In genomic region chr1:181465027-181465426, GRCm38 (mm10) we compare ENCODE assay signal across 9 mouse cellular contexts. TPM values are rescaled to one million over a fixed set of nuclear protein-coding genes. Genes with fewer than 3 reads are reported as not detected.
DNase-seq lines count a peak whose midpoint lies in the region; ATAC-seq and TF ChIP-seq lines count a peak whose summit lies in the region.
"Had no signal": no experiment of that assay in that cellular context is flagged by ENCODE, and none has a peak within 500 bp of the region (broad histone marks: within the 10 kb centered on the region; RNA-seq: fewer than 3 reads in every experiment).

No protein-coding gene starts in this region.

- H3K4me1 ChIP-seq in intestine, embryonic 14.5 days (replicated peaks; ENCODE audit: control insufficient read depth, insufficient read depth, low read length) = 0 out of 2 replicates have a peak, but pooled peaks cover 6% of the 10 kb centered on the region
- peaks cover 13% of the 10 kb centered on the region for H3K4me1 ChIP-seq in intestine, embryonic 15.5 days (replicated peaks)
- H3K4me1 ChIP-seq in ES-Bruce4 (ENCODE audit: control insufficient read depth, insufficient read depth, low read length) = no peaks in the 10 kb centered on the region
- no peaks in the 10 kb centered on the region for H3K4me1 ChIP-seq in lung, adult 2 months (ENCODE audit: control insufficient read depth, insufficient read depth, low read length)

- DNase-seq in intestine, embryonic 14.5 days (ENCODE audit: low spot score) = peak; percentile 66
- peak; percentile 41 for DNase-seq in brain, adult 2 months (ENCODE audit: low read depth, low spot score)
- DNase-seq in lung, adult 2 months = no peak
- DNase-seq in frontal cortex, postnatal 10 days (ENCODE audit: low spot score in 2 of 2) = no peak
- no peak for DNase-seq in cerebellum, adult 11 months

- H3K9me3 ChIP-seq in intestine, embryonic 14.5 days (ENCODE audit: control insufficient read depth, low read length) = no peaks in the 10 kb centered on the region
- H3K9me3 ChIP-seq in intestine, embryonic 15.5 days = no peaks in the 10 kb centered on the region
- no peaks in the 10 kb centered on the region for H3K9me3 ChIP-seq in ES-Bruce4 (replicated peaks; ENCODE audit: control insufficient read depth, insufficient read depth, low read length, poor library complexity, severe bottlenecking)
- H3K9me3 ChIP-seq: lung, embryonic 15.5 days had no signal

- 43% methylated on average over 5 of the region's 5 CpGs for WGBS in intestine, embryonic 14.5 days
- WGBS in intestine, embryonic 15.5 days = 48% methylated on average over 5 of the region's 5 CpGs
- WGBS in lung, adult 2 months = 34% methylated on average over 5 of the region's 5 CpGs

- no peak for TF ChIP-seq POLR2A in ES-Bruce4 (IDR thresholded peaks at IDR 0.05; ENCODE audit: insufficient read depth, low read length)
- no peak for TF ChIP-seq POLR2A in lung, adult 2 months (IDR thresholded peaks at IDR 0.05; ENCODE audit: borderline replicate concordance, extremely low read depth, low read depth, low read length)

- TF ChIP-seq EP300 in ES-Bruce4 (IDR thresholded peaks at IDR 0.05; ENCODE audit: insufficient read depth, low read depth, low read length) = no peak

- no peak for ATAC-seq in intestine, embryonic 14.5 days (replicated peaks; ENCODE audit: low FRiP score, low TSS enrichment, low read depth)
- ATAC-seq in intestine, embryonic 15.5 days = no peak
- no peak for ATAC-seq in inflammation-experienced regulatory T-cells, adult 6 months

- H3K9ac ChIP-seq in intestine, embryonic 14.5 days (ENCODE audit: low read length) = no peak overlapping the region
- no peak overlapping the region for H3K9ac ChIP-seq in intestine, embryonic 15.5 days
- no peak overlapping the region for H3K9ac ChIP-seq in ES-Bruce4 (ENCODE audit: low read depth, poor library complexity, severe bottlenecking)
- H3K9ac ChIP-seq: lung, embryonic 15.5 days had no signal

- peak; percentile 23 for TF ChIP-seq CTCF in ES-Bruce4 (IDR thresholded peaks at IDR 0.05; ENCODE audit: low read depth, low read length)
- TF ChIP-seq CTCF in lung, adult 2 months (IDR thresholded peaks at IDR 0.05; ENCODE audit: insufficient read depth, low read length) = peak; percentile 70

- H3K4me3 ChIP-seq in intestine, embryonic 14.5 days (ENCODE audit: low read depth, low read length) = no peak overlapping the region
- no peak overlapping the region for H3K4me3 ChIP-seq in intestine, embryonic 15.5 days (replicated peaks)
- H3K4me3 ChIP-seq in ES-Bruce4 (ENCODE audit: low read depth, low read length) = no peak overlapping the region
- H3K4me3 ChIP-seq in lung, adult 2 months (replicated peaks; ENCODE audit: extremely low read depth, low read depth, low read length) = no peak overlapping the region
- H3K4me3 ChIP-seq: lung, embryonic 15.5 days had no signal

- no peak overlapping the region for H3K4me2 ChIP-seq in intestine, embryonic 14.5 days (ENCODE audit: low read length)
- H3K4me2 ChIP-seq in intestine, embryonic 15.5 days (replicated peaks) = no peak overlapping the region
- H3K4me2 ChIP-seq: lung, embryonic 15.5 days had no signal

- H3K27me3 ChIP-seq in intestine, embryonic 14.5 days (replicated peaks; ENCODE audit: control insufficient read depth, insufficient read depth, low read length) = no peaks in the 10 kb centered on the region
- no peaks in the 10 kb centered on the region for H3K27me3 ChIP-seq in intestine, embryonic 15.5 days (replicated peaks)
- no peaks in the 10 kb centered on the region for H3K27me3 ChIP-seq in ES-Bruce4 (ENCODE audit: control insufficient read depth, insufficient read depth, low read length, poor library complexity, severe bottlenecking)
- H3K27me3 ChIP-seq: lung, embryonic 15.5 days had no signal

- no peak overlapping the region for H3K27ac ChIP-seq in intestine, embryonic 14.5 days (ENCODE audit: low read depth)
- no peak overlapping the region for H3K27ac ChIP-seq in intestine, embryonic 15.5 days
- no peak overlapping the region for H3K27ac ChIP-seq in ES-Bruce4 (ENCODE audit: insufficient read depth, low read length)
- H3K27ac ChIP-seq: lung, embryonic 15.5 days had no signal

- H3K36me3 ChIP-seq in intestine, embryonic 14.5 days (ENCODE audit: control insufficient read depth, insufficient read depth, low read length) = no peaks in the 10 kb centered on the region
- H3K36me3 ChIP-seq in intestine, embryonic 15.5 days = no peaks in the 10 kb centered on the region
- no peaks in the 10 kb centered on the region for H3K36me3 ChIP-seq in ES-Bruce4 (ENCODE audit: control insufficient read depth, insufficient read depth, low read length, poor library complexity, severe bottlenecking)
- H3K36me3 ChIP-seq: lung, embryonic 15.5 days had no signal

RNA-seq across cellular contexts. Expression of gene Ccdc121, which starts 46.2 kb away (rescaled TPM):
- polyA plus RNA-seq in intestine, embryonic 14.5 days (2014; fragmentation: Nextera tagmentation; extraction: Ambion mirVana) = not detected in 2 replicates
- polyA plus RNA-seq in intestine, embryonic 15.5 days (2015; fragmentation: Nextera tagmentation; extraction: Ambion mirVana) = not detected in 2 replicates
- not detected in 2 replicates for polyA plus RNA-seq in ES-Bruce4 (2011; ENCODE audit: insufficient read depth, insufficient read length, low read depth, missing spikeins)
- 0.79 and 1.2 TPM in 2 replicates for polyA plus RNA-seq in lung, adult 2 months (2012; rRNA removed)
- not detected for polyA plus RNA-seq in inflammation-experienced regulatory T-cells, adult 6 months (2017; shearing (Covaris generic))

Comparison
In these comparisons a context has a peak if more than half of its experiments do, and no peak if none do; other contexts are left out.
1. DNase-seq: peak in intestine, embryonic 14.5 days (single experiment) and brain, adult 2 months (single experiment); none in lung, adult 2 months (single experiment), frontal cortex, postnatal 10 days (0 of 2) and cerebellum, adult 11 months (single experiment).